Mouse (Mus musculus) heart, adult 2 months (tissue): Measurements from ENCODE around the gene Mlec.

Experiments
- CTCF ChIP-seq: fragments of 200-600 bp; IDR thresholded peaks from 2 replicates; pipeline ENCODE4 v1.8.1; 2022; ENCODE audit warnings: antibody characterized with exemption, mild to moderate bottlenecking, moderate library complexity
- EP300 ChIP-seq: fragments of 200-500 bp; IDR thresholded peaks from 2 replicates; pipeline ENCODE4 v1.6.1; 2011; ENCODE audit warnings: low read depth, low read length, control low read depth; ENCODE audit not compliant: insufficient read depth

- no peak for TF ChIP-seq CTCF
- no peak for TF ChIP-seq EP300
Measured at GRCm38 (mm10) chr5:115177866-115178265, 19.9 kb upstream of the Mlec start.
